Mouse (Mus musculus) liver, adult 2 months (tissue): Measurements from ENCODE around the gene Rplp2. TPM values are rescaled to one million over a fixed set of nuclear protein-coding genes. Genes with fewer than 3 reads are reported as not detected.

Source experiments
- DNase-seq: peaks from one replicate; pipeline ENCODE4 v3.0.0-alpha.2; 2011; ENCODE audit warnings: low read depth, low spot score; ENCODE audit errors: extremely low read depth
- H3K27ac ChIP-seq: fragments of 200-500 bp; replicated peaks from 2 replicates; pipeline ENCODE4 v1.5.1; 2012; ENCODE audit warnings: low read depth, mild to moderate bottlenecking, control low read depth, inconsistent platforms, low read length; ENCODE audit not compliant: insufficient read depth
- H3K27me3 ChIP-seq: fragments of 200-500 bp; 2 replicates; pipeline ENCODE4 v1.6.1; 2012; ENCODE audit warnings: mild to moderate bottlenecking, moderate library complexity, low read length, inconsistent platforms; ENCODE audit not compliant: control insufficient read depth, insufficient read depth
- H3K36me3 ChIP-seq: fragments of 200-500 bp; 2 replicates; pipeline ENCODE4 v1.6.1; 2012; ENCODE audit warnings: low read length, inconsistent platforms; ENCODE audit not compliant: control insufficient read depth, insufficient read depth
- H3K4me1 ChIP-seq: fragments of 200-500 bp; 2 replicates; pipeline ENCODE4 v1.6.1; 2011; ENCODE audit warnings: low read length; ENCODE audit not compliant: control insufficient read depth, insufficient read depth
- H3K4me3 ChIP-seq: fragments of 200-500 bp; 2 replicates; pipeline ENCODE4 v1.5.1; 2011; ENCODE audit warnings: low read depth, mild to moderate bottlenecking, control low read depth, low read length, moderate library complexity; ENCODE audit not compliant: insufficient read depth
- H3K79me2 ChIP-seq: fragments of 200-500 bp; 2 replicates; pipeline ENCODE4 v1.6.1; 2012; ENCODE audit warnings: inconsistent platforms, mild to moderate bottlenecking, low read length, moderate library complexity; ENCODE audit not compliant: control insufficient read depth, insufficient read depth
- H3K9ac ChIP-seq: fragments of 200-500 bp; 2 replicates; pipeline ENCODE4 v1.6.1; 2012; ENCODE audit warnings: low read depth, mild to moderate bottlenecking, control low read depth, inconsistent platforms, low read length
- CTCF ChIP-seq: fragments of 200-500 bp; IDR thresholded peaks from 2 replicates; pipeline ENCODE4 v1.5.1; 2011; ENCODE audit warnings: low read depth, low read length, control low read depth
- POLR2A ChIP-seq: fragments of 200-500 bp; IDR thresholded peaks from 2 replicates; pipeline ENCODE4 v1.6.1; 2011; ENCODE audit warnings: low read length, control low read depth; ENCODE audit not compliant: insufficient read depth; ENCODE audit errors: extremely low read depth
- WGBS: fragments of 180-500 bp; shearing (Covaris S2); methylation state at CpG from one replicate; pipeline ENCODE4 v1.1.7; 2018; 5-methylcytosine and 5-hydroxymethylcytosine counted together
- polyA plus RNA-seq: library from polyadenylated mRNA; depleted of rRNA; stranded (reverse); fragments of >200 nt; gene quantifications from 2 replicates; pipeline ENCODE4 v1.2.3, GENCODE M21; 2012
- total RNA-seq: library from RNA; depleted of rRNA; stranded (reverse); fragments of >200 nt; gene quantifications from 2 replicates; pipeline ENCODE4 v1.2.3, GENCODE M21; 2014

The Rplp2 gene
- total and polyA plus RNA-seq, 2 experiments, result 255 to 286 TPM

DNA sequence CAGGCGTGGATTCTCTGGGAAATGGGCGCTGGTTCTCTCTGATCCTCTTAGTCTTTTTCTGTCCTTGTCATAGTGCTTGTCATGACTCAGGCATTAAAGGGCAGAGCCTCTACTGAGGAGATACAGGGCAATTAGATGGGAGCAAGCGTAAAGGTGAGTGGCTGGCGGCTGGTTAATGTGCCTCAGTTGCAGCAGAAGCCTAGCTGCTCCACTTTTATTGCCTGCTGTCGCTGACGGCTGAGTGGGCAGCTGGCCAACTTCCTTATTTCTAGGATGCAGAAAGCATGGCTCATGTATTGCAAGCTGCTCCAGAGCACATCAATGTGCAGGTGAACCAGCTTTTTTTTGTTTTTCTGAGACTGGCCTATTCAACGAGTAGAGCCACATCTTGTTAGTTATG is 28.2 kb upstream of the Rplp2 start:
- H3K9ac ChIP-seq, result no peak overlapping the region
- H3K27me3 ChIP-seq, result no peaks in the 10 kb centered on the region
- TF ChIP-seq POLR2A (no peak), CTCF (no peak)
- no peak overlapping the region for H3K27ac ChIP-seq
- peaks cover 17% of the 10 kb centered on the region for H3K4me1 ChIP-seq
- 67% methylated on average over 7 of the region's 7 CpGs for WGBS
- no peak overlapping the region for H3K4me3 ChIP-seq
- DNase-seq, result no peak
- no peaks in the 10 kb centered on the region for H3K79me2 ChIP-seq
- no peaks in the 10 kb centered on the region for H3K36me3 ChIP-seq

DNA sequence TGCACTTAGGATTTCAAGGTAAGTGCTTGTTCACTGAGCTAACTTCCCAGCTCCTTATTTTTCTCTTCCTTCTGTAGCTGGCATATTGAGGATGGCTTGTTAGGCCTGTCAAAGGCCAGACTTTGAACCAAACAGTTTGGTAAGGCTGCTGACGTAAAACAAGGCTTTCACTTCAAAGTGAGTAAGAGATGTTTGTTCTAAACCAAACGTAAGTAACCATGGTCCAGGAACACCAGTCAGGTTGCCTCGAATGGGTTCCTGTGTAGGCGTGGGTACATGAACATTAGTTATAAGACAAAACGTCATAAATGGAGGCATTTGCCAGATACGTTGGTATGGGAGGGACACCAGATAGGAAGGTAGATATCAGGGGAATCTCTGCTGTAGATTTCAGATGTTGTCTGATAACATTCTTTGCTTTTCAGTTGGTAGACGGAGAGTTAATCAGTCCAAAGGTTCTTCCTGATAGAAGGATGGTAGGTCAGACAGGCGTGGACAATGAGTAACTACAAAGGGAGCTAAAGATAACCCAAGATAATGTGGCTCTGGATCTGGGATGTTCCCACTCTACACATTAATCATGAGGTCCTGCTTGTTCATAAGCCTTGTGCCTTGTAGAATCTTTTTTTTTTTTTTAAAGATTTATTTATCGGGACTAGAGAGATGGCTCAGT is 27.0 kb upstream of the Rplp2 start:
- no peaks in the 10 kb centered on the region for H3K27me3 ChIP-seq
- no peak overlapping the region for H3K4me3 ChIP-seq
- H3K4me1 ChIP-seq, result peaks cover 12% of the 10 kb centered on the region
- DNase-seq, result peak; percentile 97
- H3K79me2 ChIP-seq, result no peaks in the 10 kb centered on the region
- H3K9ac ChIP-seq, result no peak overlapping the region
- H3K27ac ChIP-seq, result peak overlapping the region; percentile 57
- no peaks in the 10 kb centered on the region for H3K36me3 ChIP-seq
- TF ChIP-seq CTCF (no peak), POLR2A (no peak)
- whole genome bisulfite sequencing, result 27% methylated on average over 9 of the region's 9 CpGs

DNA sequence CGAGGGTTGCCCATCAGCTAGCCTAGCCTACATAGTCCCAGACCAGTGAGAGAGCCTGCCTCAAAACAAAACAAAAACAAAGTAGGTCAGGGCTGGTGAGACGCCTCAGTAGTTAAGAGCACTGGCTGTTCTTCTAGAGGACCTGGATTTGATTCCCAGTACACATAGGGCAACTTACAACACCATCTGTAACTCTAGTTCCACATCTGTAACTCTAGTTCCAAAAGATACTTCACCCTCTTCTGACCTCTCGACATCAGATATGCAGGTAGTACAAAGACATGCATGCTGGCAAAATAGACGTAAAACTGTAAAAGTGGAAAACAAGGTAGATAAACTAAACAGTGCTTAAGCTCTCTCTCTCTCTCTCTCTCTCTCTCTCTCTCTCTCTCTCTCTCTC is 23.4 kb upstream of the Rplp2 start:
- Histone ChIP-seq H3K36me3 (no peaks in the 10 kb centered on the region), H3K9ac (no peak overlapping the region), H3K79me2 (no peaks in the 10 kb centered on the region), H3K27ac (peak overlapping the region; percentile 34), H3K4me3 (no peak overlapping the region), H3K4me1 (peaks cover 12% of the 10 kb centered on the region), H3K27me3 (no peaks in the 10 kb centered on the region)
- WGBS, result 25% methylated on average over 4 of the region's 4 CpGs
- peak; percentile 89 for DNase-seq
- TF ChIP-seq POLR2A, result no peak
- no peak for TF ChIP-seq CTCF

DNA sequence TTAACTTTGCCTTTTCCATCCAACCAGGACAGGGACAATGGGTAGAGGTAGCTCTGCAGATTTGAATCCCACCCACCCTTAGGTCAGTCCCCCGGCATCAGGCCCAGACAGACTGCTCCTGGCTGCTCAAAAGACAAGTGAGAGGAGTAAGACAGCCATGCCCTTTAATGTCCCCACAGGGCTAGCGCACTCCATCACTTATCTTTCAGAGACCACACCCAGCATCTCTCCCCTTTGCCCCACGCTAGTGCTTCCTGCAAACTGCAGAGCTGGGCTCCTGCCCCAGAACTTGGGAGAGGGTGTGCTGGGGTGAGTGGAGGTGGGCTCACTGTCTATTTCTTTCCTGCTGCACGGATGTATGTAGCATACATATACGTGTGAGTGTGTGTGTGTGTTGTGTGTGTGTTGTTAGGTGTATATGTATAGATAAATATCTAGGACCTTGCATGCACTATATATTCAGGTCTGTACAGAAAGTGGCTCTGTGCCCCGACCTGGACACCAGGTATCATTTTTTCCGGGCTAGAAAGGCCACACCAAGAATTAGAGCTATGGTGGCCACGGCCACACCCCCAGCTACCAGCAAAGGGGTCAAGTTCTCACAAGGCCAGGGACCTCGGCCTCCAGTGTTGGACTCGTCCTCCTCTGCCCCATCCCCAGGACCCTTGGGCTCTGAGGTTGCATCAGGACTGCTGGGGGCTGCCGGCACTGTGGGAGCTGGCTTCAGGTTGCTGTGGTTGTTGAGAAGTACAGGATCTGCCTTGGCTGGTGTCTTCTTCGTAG is 20.0 kb upstream of the Rplp2 start:
- DNase-seq, result no peak
- Histone ChIP-seq H3K27ac (no peak overlapping the region), H3K79me2 (no peaks in the 10 kb centered on the region), H3K4me3 (no peak overlapping the region), H3K9ac (no peak overlapping the region), H3K27me3 (no peaks in the 10 kb centered on the region), H3K4me1 (peaks cover 13% of the 10 kb centered on the region), H3K36me3 (peaks cover 9% of the 10 kb centered on the region; the same call in 1 of the 2 replicates)
- TF ChIP-seq POLR2A (no peak), CTCF (no peak)
- 85% methylated on average over 12 of the region's 12 CpGs for WGBS

DNA sequence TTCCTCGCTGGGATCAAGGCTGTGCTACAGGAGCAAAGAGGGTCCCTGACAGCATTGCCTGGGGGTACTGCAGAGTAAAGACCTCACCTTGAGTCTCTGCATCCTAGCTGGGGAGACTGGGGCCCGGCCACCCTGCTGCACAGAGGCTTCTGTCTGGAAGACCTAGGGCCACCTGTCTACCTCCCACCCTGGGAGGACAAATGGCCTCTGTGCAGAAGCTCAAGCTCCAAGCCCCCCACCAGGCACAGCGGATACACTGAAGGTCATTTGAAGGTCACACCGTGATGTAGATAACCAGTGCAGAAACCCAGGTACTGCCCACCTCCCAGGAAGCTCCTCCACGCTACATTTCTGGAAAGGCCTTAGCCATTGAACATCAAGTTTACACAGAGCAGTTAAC is 18.5 kb upstream of the Rplp2 start:
- TF ChIP-seq CTCF (no peak), POLR2A (no peak)
- 71% methylated on average over 5 of the region's 5 CpGs for WGBS

DNA sequence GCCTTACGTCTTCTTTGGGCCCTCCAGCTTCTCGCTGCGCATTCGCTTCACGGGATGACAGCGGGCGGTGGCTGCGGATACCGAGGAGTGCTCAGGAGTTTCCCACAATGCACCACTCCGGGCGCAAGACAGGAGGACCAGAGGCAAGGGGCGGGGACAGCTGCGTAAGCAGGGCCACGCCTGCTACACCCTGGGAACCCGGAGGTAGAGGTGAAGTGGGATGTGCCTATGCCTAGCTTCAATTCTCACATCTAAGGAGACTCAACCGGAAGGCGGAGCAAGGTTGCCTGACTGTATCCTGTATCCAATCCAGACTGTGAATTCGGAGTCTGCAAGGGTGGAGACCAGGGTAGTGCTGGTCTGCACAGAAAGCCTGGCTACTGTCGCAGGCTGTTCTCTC is 17.9 kb upstream of the Rplp2 start, which contains the start of gene Cend1:
Gene Cend1, minus strand, starts transcription at position 182 of the 400 bp plus-strand sequence.
- no peak within 1 kb of the TSS for H3K4me3 ChIP-seq
- WGBS, result 34% methylated on average over 19 of the region's 19 CpGs
- H3K4me1 ChIP-seq, result peaks cover 13% of the 10 kb centered on the region
- no peak within 1 kb of the TSS for H3K27ac ChIP-seq
- no peaks in the 10 kb centered on the region for H3K27me3 ChIP-seq
- peaks cover 9% of the 10 kb centered on the region; the same call in 1 of the 2 replicates for H3K36me3 ChIP-seq
- TF ChIP-seq POLR2A, result no peak
- TF ChIP-seq CTCF, result no peak
- H3K79me2 ChIP-seq, result no peaks in the 10 kb centered on the region
- peak; percentile 86 for DNase-seq
- no peak within 1 kb of the TSS for H3K9ac ChIP-seq

More for the DNA sequence above, 18.5 kb upstream of the Rplp2 start:
- no peak for DNase-seq
- H3K79me2 ChIP-seq, result no peaks in the 10 kb centered on the region
- peaks cover 14% of the 10 kb centered on the region for H3K4me1 ChIP-seq
- H3K27me3 ChIP-seq, result no peaks in the 10 kb centered on the region
- H3K4me3 ChIP-seq, result no peak overlapping the region
- no peak overlapping the region for H3K27ac ChIP-seq
- peaks cover 9% of the 10 kb centered on the region; the same call in 1 of the 2 replicates for H3K36me3 ChIP-seq
- H3K9ac ChIP-seq, result no peak overlapping the region
